Mouse (Mus musculus) midbrain, embryonic 10.5 days (tissue): ENCODE data around the gene Asb15. TPM values are rescaled to one million over a fixed set of nuclear protein-coding genes. Genes with fewer than 3 reads are reported as not detected.

Experiments
- DNase-seq: peaks from one replicate; pipeline ENCODE4 v3.0.0-alpha.2; 2017; ENCODE audit warnings: low spot score
- H3K27ac ChIP-seq: fragments of 300-500 bp; sonication (generic); replicated peaks from 2 replicates; pipeline ENCODE4 v1.5.1; 2016; ENCODE audit warnings: mild to moderate bottlenecking
- H3K27me3 ChIP-seq: fragments of 300-500 bp; sonication (generic); 2 replicates; pipeline ENCODE4 v1.6.1; 2016; ENCODE audit warnings: low read depth, mild to moderate bottlenecking; ENCODE audit not compliant: poor library complexity, severe bottlenecking
- H3K36me3 ChIP-seq: fragments of 300-500 bp; sonication (generic); 2 replicates; pipeline ENCODE4 v1.6.1; 2016; ENCODE audit warnings: mild to moderate bottlenecking, moderate library complexity
- H3K4me1 ChIP-seq: fragments of 300-500 bp; sonication (generic); 2 replicates; pipeline ENCODE4 v1.6.1; 2016
- H3K4me3 ChIP-seq: fragments of 300-500 bp; sonication (generic); 2 replicates; pipeline ENCODE4 v1.5.1; 2016; ENCODE audit warnings: mild to moderate bottlenecking, moderate library complexity
- H3K9me3 ChIP-seq: fragments of 300-500 bp; sonication (generic); replicated peaks from 2 replicates; pipeline ENCODE4 v1.6.1; 2016; ENCODE audit warnings: mild to moderate bottlenecking
- WGBS: fragments of 180-500 bp; shearing (Covaris S2); methylation state at CpG from one replicate; pipeline ENCODE4 v1.1.7; 2016; 5-methylcytosine and 5-hydroxymethylcytosine counted together
- polyA plus RNA-seq: library from polyadenylated mRNA; unstranded; fragments of >200 nt; fragmentation: Nextera tagmentation; extraction: Ambion mirVana; gene quantifications from 2 replicates; pipeline ENCODE4 v1.2.1, GENCODE M21; 2016

Asb15 gene
- polyA plus RNA-seq, 1 experiment from 2014 or later, result not detected

DNA sequence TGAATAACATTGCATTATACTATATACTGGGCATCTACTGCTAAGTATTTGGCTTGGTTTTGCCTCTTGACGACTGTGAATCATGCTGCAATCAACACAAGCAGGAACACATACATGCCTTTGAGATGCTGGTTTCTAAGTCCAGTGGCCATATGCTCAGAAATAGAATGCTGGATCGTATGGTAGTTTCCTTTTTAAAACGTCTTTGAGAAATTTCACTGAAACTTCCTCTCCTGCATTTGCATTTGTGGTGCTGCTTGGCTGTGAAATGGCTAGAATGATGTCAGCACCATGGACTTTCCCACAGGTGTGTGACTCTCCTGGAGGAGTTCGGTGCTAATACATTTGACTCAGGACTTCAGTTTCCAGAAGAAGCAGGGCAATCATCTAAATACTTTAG lies 12.2 kb downstream of the Asb15 start:
- no peaks in the 10 kb centered on the region for H3K27me3 ChIP-seq
- H3K4me3 ChIP-seq, result no peak overlapping the region
- H3K36me3 ChIP-seq, result no peaks in the 10 kb centered on the region
- no peak overlapping the region for H3K27ac ChIP-seq
- WGBS, result 74% methylated on average over 4 of the region's 4 CpGs
- DNase-seq, result no peak
- H3K9me3 ChIP-seq, result no peaks in the 10 kb centered on the region
- no peaks in the 10 kb centered on the region for H3K4me1 ChIP-seq

DNA sequence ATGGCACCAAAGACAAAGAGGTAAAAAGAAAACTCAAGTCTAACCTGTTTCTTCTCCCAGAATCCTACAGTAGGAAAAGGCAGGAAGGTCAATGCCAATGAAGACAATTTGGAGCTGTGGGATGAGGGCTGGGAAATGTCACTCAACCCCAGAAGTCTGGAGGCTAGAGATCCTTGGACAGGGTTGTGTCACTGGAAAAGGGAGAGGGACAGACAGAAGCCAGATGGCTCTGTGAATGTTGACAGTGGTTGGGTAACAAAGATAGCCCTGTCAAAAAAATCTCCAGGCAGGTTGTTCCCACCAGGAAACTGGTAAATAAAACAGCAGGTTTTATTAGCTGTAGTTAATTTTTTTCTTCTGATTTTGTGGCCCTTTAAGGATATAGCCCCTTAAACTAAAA lies 14.4 kb downstream of the Asb15 start:
- H3K4me3 ChIP-seq, result no peak overlapping the region
- H3K4me1 ChIP-seq, result no peaks in the 10 kb centered on the region

DNA sequence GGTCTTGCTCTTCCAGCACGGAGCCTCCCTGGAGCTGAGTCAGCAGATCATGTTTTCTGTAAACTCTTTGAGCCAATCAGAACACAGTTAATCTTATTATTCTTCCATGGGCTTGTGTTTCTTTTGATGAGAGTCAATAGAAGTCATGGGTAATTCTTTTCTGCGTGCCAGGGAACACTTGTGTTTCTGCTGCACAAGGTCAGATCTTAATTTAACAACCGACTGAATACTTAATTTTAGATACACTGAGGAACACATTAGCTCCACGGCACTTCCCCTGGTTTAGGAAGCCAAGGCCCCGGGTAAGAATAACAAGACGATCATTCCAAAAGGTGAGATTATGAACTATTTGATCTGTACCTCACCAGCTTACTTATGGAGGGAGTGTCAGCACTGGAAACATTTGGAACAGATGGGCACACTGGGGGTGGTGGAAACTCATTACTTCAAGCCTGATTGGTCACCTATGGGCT lies 15.2 kb downstream of the Asb15 start:
- WGBS, result 79% methylated on average over 6 of the region's 6 CpGs
- Histone ChIP-seq H3K27me3 (no peaks in the 10 kb centered on the region), H3K4me3 (no peak overlapping the region), H3K9me3 (no peaks in the 10 kb centered on the region), H3K36me3 (no peaks in the 10 kb centered on the region), H3K27ac (no peak overlapping the region), H3K4me1 (no peaks in the 10 kb centered on the region)
- DNase-seq, result no peak

More for the DNA sequence above, 14.4 kb downstream of the Asb15 start:
- Histone ChIP-seq H3K27me3 (no peaks in the 10 kb centered on the region), H3K36me3 (no peaks in the 10 kb centered on the region), H3K9me3 (no peaks in the 10 kb centered on the region), H3K27ac (no peak overlapping the region)
- DNase-seq, result no peak

DNA sequence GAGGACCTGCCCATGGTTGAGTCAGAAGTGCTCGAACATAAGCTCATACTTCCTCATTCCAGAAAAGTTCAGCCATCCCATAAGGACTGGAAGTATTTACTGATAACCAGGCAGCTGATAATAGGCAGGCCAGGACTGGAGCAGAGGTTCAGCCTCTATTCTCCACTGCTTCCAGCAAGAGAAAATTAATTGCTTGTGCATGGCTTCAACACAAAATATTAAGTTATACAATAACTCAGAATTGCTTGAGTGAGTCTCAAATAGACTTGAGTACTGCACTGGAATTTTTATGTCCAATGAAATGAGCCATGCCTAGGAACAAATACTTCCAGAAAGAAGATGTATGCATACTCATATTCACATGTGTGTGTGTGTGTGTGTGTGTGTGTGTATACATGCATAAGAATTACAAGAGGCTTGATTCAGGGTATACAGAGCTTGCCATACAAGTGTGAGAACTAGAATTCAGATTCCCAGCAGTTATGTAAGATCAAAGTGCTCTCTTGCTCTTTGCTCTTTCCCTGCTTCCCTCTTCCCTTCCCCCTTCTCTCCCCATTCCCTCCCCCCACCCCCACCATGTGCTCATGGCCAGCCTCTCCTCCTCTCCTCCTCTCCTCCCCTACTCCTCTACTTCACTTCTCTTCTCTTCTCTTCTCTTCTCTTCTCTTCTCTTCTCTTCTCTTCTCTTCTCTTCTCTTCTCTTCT lies 18.9 kb downstream of the Asb15 start:
- Histone ChIP-seq H3K27ac (no peak overlapping the region), H3K4me1 (no peaks in the 10 kb centered on the region)
- 88% methylated on average over 1 of the region's 1 CpGs for WGBS

DNA sequence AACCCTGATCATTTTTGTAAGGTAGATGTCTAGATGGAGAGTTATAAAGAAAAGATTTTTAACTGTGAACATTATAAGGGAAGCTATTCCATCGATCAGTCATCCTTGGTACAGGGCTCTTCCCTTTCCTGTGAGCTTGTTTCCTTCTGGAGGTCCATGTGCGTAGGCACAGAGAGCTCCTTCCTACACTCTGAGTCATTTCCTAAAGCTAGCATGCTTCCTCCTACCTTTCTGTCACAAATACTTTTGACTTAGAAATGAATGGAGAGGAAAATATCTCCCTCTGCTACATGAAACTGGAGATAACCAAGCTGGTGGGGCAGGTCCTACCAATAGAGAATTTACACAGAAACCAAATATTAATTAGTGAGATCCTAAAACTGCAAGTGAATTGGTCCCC lies 21.9 kb downstream of the Asb15 start:
- DNase-seq, result no peak
- 90% methylated on average over 2 of the region's 2 CpGs for WGBS
- H3K4me3 ChIP-seq, result no peak overlapping the region
- no peaks in the 10 kb centered on the region for H3K9me3 ChIP-seq
- H3K27ac ChIP-seq, result no peak overlapping the region
- H3K4me1 ChIP-seq, result no peaks in the 10 kb centered on the region
- no peaks in the 10 kb centered on the region for H3K27me3 ChIP-seq
- no peaks in the 10 kb centered on the region for H3K36me3 ChIP-seq

More for the DNA sequence above, 18.9 kb downstream of the Asb15 start:
- DNase-seq, result no peak
- H3K4me3 ChIP-seq, result no peak overlapping the region
- H3K27me3 ChIP-seq, result no peaks in the 10 kb centered on the region
- no peaks in the 10 kb centered on the region for H3K9me3 ChIP-seq
- no peaks in the 10 kb centered on the region for H3K36me3 ChIP-seq

DNA sequence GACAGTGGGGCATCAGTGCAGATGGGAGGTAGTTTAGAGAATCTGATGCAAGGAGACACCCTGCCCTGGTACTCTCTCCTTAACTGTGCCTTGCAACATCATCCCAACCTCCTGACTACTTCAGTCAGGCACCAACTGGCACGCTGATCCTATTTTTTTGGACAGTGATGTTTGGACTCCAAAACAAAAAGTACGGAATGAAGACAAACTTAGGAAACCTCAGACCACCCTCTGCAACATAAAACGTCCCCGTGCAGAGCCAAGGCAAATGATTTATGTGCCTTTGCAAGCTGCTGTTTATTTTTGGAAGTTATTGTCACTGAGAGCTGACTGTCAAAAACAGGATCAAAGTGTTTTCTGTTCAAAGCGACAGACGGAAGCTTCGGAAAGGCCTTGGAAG lies 24.1 kb downstream of the Asb15 start:
- Histone ChIP-seq H3K27ac (no peak overlapping the region), H3K9me3 (no peaks in the 10 kb centered on the region), H3K27me3 (no peaks in the 10 kb centered on the region), H3K4me1 (no peaks in the 10 kb centered on the region), H3K4me3 (no peak overlapping the region), H3K36me3 (no peaks in the 10 kb centered on the region)
- 77% methylated on average over 7 of the region's 7 CpGs for WGBS
- no peak for DNase-seq

DNA sequence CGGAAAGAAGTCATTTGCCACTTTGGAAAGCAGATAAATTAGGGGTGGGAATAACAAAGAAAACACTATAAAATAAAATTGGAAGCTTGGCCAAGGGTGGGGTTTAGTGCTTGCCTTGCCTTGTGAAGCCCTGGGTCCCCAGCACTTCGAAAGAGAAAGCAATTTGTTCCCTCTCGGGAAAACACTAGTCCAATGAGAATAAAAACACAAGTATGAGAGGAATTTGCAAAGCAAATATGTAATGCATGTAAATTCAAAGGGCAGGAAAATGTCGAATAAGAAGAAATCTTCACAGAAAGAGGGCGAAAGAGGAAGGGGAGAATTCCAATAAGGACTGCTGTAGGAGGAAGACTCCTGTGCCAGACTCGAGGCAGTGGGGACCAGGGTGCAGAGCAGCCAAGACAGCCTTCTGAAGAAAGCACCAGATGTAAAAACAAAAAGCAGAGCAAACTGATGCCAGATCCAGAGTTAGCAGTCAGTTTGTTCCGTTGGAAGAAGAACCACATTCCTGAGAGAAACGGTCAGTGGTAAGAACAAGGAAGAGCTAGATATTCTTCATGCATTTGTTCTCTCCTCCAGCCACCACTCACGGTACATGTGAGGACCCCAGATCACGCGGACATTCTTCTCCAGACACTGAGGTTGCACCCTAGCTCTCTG lies 26.6 kb downstream of the Asb15 start:
- Histone ChIP-seq H3K4me3 (no peak overlapping the region), H3K36me3 (no peaks in the 10 kb centered on the region), H3K27me3 (no peaks in the 10 kb centered on the region), H3K4me1 (no peaks in the 10 kb centered on the region), H3K27ac (no peak overlapping the region), H3K9me3 (no peaks in the 10 kb centered on the region)
- DNase-seq, result no peak
- 76% methylated on average over 11 of the region's 11 CpGs for WGBS

DNA sequence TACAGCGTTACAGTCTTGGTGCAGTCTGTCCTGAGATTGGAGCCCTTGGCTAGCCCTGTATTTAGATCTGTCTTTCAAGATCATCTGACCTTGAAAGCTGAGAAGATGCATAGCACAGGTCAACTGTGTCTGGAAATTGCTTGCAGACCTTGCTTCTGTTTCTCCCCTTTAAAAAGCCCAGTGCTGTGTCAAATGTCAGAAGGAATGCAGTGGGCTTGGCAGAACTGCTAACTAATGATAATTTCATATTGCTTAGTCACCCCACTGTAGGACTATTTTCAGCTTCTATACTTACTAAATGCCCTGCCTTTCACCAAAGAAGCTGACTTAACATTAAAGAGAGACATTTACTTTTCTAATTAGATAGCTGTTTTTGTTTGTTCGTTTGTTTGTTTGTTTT lies 27.5 kb downstream of the Asb15 start:
- WGBS, result 84% methylated on average over 2 of the region's 2 CpGs
- Histone ChIP-seq H3K27me3 (no peaks in the 10 kb centered on the region), H3K4me3 (no peak overlapping the region), H3K4me1 (no peaks in the 10 kb centered on the region), H3K36me3 (no peaks in the 10 kb centered on the region), H3K27ac (no peak overlapping the region), H3K9me3 (no peaks in the 10 kb centered on the region)
- no peak for DNase-seq

DNA sequence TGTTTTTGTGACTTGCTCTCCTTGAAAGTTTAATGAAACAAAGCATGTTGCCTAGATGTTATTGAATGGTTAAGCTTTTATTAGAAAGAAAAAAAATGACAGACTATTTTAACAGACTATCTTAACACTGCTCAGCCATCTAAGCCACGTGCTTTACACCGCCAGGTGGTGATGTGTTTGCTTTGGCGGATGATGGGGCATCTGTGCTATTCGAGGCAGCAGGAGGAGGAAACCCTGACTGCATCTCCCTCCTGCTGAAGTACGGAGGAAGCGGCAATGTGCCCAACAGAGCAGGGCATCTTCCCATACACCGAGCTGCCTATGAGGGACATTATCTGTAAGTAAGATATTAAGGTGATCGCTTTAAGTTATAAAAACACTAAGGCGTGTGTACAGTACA lies 36.1 kb downstream of the Asb15 start:
- no peak for DNase-seq
- Histone ChIP-seq H3K9me3 (no peaks in the 10 kb centered on the region), H3K4me3 (no peak overlapping the region), H3K27ac (no peak overlapping the region), H3K36me3 (no peaks in the 10 kb centered on the region), H3K27me3 (no peaks in the 10 kb centered on the region), H3K4me1 (no peaks in the 10 kb centered on the region)
- 84% methylated on average over 9 of the region's 9 CpGs for WGBS

DNA sequence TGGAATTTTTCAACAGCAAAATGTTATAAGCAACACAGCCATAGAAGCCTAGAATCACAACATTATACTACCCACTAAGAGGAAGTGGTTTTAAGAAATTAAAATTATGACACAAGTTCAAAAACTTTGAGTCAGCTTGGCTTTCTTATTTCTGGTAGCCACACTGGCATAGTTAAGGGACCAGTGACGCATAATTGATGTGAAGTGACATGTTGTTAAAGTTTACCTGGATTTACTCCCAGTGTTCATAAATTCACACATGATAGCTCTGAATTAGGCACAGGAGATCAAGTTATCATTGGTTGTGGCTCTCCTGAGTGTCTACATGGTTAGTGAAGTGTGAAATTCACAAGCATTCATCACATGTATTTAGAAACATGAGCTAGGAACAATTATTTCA lies 36.9 kb downstream of the Asb15 start:
- 98% methylated on average over 1 of the region's 1 CpGs for WGBS
- H3K9me3 ChIP-seq, result no peaks in the 10 kb centered on the region
- no peak for DNase-seq
- no peak overlapping the region for H3K27ac ChIP-seq
- no peak overlapping the region for H3K4me3 ChIP-seq
- no peaks in the 10 kb centered on the region for H3K4me1 ChIP-seq
- H3K36me3 ChIP-seq, result no peaks in the 10 kb centered on the region
- H3K27me3 ChIP-seq, result no peaks in the 10 kb centered on the region

DNA sequence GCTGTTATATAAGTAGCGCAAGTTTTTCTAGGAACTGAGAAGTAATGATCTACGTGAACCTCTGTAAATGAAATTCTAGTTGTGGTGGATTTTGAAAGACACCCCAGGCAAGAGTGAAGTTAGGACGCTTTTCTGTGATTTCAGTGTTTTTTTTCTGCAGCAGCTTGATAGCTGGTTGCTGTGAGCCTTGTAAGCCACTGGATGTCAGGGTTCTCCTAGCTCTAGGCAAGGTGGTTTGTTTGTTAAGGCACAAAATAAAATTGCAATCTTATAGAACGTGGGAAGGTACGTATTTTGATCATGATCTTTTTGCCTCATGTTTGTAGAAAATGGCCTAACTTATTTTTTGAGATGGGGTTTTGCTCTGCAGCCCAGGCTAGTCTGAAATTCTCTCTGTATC lies 41.0 kb downstream of the Asb15 start:
- Histone ChIP-seq H3K27ac (no peak overlapping the region), H3K36me3 (no peaks in the 10 kb centered on the region), H3K9me3 (no peaks in the 10 kb centered on the region), H3K27me3 (no peaks in the 10 kb centered on the region), H3K4me1 (no peaks in the 10 kb centered on the region), H3K4me3 (no peak overlapping the region)
- 89% methylated on average over 5 of the region's 5 CpGs for WGBS
- no peak for DNase-seq

DNA sequence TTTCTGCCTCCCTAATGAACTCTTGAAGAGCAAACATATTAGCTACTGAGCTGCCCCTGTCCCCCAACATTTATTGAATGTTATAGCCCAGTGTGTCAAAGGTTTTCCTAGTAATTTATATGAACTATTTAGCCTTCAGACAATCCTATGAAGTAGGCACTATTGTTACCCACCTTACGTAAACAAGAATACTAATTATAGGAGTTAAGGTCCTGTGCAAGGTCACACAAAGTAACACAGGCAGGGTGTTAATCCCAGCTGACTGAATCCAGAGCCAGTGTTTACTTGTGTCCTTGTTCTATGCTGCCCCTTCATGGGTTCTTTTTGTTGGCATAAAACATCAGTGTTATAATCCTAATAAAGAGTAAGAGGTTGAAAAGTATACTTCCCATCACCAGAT lies 41.8 kb downstream of the Asb15 start:
- Histone ChIP-seq H3K27ac (no peak overlapping the region), H3K9me3 (0 out of 2 replicates have a peak, but pooled peaks cover 3% of the 10 kb centered on the region), H3K27me3 (no peaks in the 10 kb centered on the region), H3K4me3 (no peak overlapping the region), H3K4me1 (no peaks in the 10 kb centered on the region), H3K36me3 (no peaks in the 10 kb centered on the region)
- 90% methylated on average over 1 of the region's 1 CpGs for WGBS
- DNase-seq, result no peak

DNA sequence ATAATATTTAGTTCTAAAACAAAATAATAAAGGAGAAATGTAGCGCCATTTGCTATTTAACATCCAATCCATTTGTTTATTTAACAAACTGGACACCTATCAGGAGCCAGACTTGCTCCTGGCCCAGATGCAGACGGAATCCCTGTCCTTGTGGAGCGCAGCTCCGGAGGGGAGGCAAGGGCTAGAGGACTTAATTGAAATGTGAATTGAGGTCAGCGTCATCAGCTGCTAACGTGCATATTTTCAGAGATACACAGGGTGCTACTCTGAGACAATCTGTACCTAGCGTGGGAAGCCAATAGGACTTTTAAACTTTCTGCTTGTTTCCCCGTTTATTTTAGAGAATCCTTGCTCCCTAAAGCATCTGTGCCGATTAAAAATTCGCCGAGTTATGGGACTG lies 42.3 kb downstream of the Asb15 start:
- Histone ChIP-seq H3K27ac (no peak overlapping the region), H3K4me1 (no peaks in the 10 kb centered on the region), H3K4me3 (no peak overlapping the region), H3K36me3 (no peaks in the 10 kb centered on the region), H3K27me3 (no peaks in the 10 kb centered on the region), H3K9me3 (0 out of 2 replicates have a peak, but pooled peaks cover 3% of the 10 kb centered on the region)
- DNase-seq, result no peak
- WGBS, result 74% methylated on average over 11 of the region's 11 CpGs
